Mouse (Mus musculus): ENCODE measurements around the gene Spata1.
A peak's percentile ranks its signal among the peaks of the same experiment; 100 is the strongest.

The Spata1 gene

GRCm38 (mm10) chr3:146499431-146500002 lies at the start of gene Spata1, which contains the start of gene Gng5:
TSS of gene Spata1 (minus strand) at chr3:146499753.
TSS of gene Gng5 (plus strand) at chr3:146499807.
- DNase-seq (ENCODE audit: low read depth) = peak; percentile 96

- no peak for DNase-seq (ENCODE audit: low read depth)
These were observed 44.1 kb upstream of the Spata1 start for GRCm38 (mm10) chr3:146543632-146544031.

GRCm38 (mm10) chr3:146540521-146541273 lies 41.1 kb upstream of the Spata1 start:
- DNase-seq (ENCODE audit: low read depth) = no peak

- no peak for DNase-seq (ENCODE audit: low read depth)
These were observed 35.4 kb upstream of the Spata1 start for GRCm38 (mm10) chr3:146534986-146535385.

GRCm38 (mm10) chr3:146528335-146528734 lies 28.8 kb upstream of the Spata1 start:
- DNase-seq (ENCODE audit: low read depth) = no peak

GRCm38 (mm10) chr3:146521652-146522020 lies 22.1 kb upstream of the Spata1 start:
- DNase-seq (ENCODE audit: low read depth) = no peak

GRCm38 (mm10) chr3:146520798-146521651 lies 21.5 kb upstream of the Spata1 start, which contains the start of gene Rpf1:
TSS of gene Rpf1 (minus strand) at chr3:146521429.
- peak; percentile 94 for DNase-seq (ENCODE audit: low read depth)

- no peak for DNase-seq (ENCODE audit: low read depth)
These were observed 20.8 kb upstream of the Spata1 start for GRCm38 (mm10) chr3:146520226-146520797.

GRCm38 (mm10) chr3:146506711-146507110 lies 7.2 kb upstream of the Spata1 start:
- DNase-seq (ENCODE audit: low read depth) = no peak

GRCm38 (mm10) chr3:146501601-146502123 lies 2.1 kb upstream of the Spata1 start:
- DNase-seq (ENCODE audit: low read depth) = no peak

- DNase-seq (ENCODE audit: low read depth) = no peak
These were observed 1.3 kb upstream of the Spata1 start for GRCm38 (mm10) chr3:146500810-146501201.

- DNase-seq (ENCODE audit: low read depth) = peak; percentile 82
These were observed 653 bp upstream of the Spata1 start for GRCm38 (mm10) chr3:146500003-146500809.

GRCm38 (mm10) chr3:146498989-146499388 lies 564 bp downstream of the Spata1 start:
- DNase-seq (ENCODE audit: low read depth) = no peak

- no peak for DNase-seq (ENCODE audit: low read depth)
These were observed 4.6 kb downstream of the Spata1 start for GRCm38 (mm10) chr3:146494941-146495340.

GRCm38 (mm10) chr3:146486464-146486863 lies 13.1 kb downstream of the Spata1 start:
- DNase-seq (ENCODE audit: low read depth) = peak; percentile 3

GRCm38 (mm10) chr3:146482044-146482443 lies 17.5 kb downstream of the Spata1 start:
- DNase-seq (ENCODE audit: low read depth) = no peak

GRCm38 (mm10) chr3:146474428-146474827 lies 25.1 kb downstream of the Spata1 start:
- DNase-seq (ENCODE audit: low read depth) = no peak

GRCm38 (mm10) chr3:146473741-146474140 lies 25.8 kb downstream of the Spata1 start:
- DNase-seq (ENCODE audit: low read depth) = no peak

- no peak for DNase-seq (ENCODE audit: low read depth)
These were observed 26.9 kb downstream of the Spata1 start for GRCm38 (mm10) chr3:146472657-146473056.

- DNase-seq (ENCODE audit: low read depth) = no peak
These were observed 30.3 kb downstream of the Spata1 start for GRCm38 (mm10) chr3:146469226-146469625.

- no peak for DNase-seq (ENCODE audit: low read depth)
These were observed 36.6 kb downstream of the Spata1 start for GRCm38 (mm10) chr3:146462939-146463338.

Data from naive thymus-derived CD4-positive, alpha-beta T cell, adult 2 months (primary cell).